Mouse (Mus musculus): ENCODE results near the gene Tfap4.
"Not testable (repeated sequence)": the region's sequence is repeated elsewhere in the genome, so short reads cannot be mapped to it uniquely, and the experiment has no call there.

Tfap4 gene

DNA sequence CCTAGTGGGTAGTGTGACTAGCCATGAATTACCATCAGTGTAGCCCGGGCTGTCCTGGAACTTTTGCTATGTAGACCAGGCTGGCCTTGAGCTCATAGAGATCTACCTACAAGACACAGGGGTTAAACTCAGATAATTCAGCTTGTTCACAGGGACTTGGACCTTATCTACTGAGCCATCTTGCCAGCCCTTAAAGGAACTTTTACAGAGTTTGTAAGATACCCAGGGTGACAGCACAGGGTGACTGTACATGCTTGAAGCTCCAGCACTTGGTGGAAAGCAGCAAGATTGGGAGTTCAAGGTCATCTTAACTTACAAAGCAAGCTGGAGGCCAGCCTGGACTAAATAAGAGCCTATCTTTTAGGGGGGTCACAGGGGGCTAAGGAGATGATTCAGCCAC is 4.1 kb downstream of the Tfap4 start:
- DNase-seq (ENCODE audit: low spot score in 2 of 2), result no peak

DNA sequence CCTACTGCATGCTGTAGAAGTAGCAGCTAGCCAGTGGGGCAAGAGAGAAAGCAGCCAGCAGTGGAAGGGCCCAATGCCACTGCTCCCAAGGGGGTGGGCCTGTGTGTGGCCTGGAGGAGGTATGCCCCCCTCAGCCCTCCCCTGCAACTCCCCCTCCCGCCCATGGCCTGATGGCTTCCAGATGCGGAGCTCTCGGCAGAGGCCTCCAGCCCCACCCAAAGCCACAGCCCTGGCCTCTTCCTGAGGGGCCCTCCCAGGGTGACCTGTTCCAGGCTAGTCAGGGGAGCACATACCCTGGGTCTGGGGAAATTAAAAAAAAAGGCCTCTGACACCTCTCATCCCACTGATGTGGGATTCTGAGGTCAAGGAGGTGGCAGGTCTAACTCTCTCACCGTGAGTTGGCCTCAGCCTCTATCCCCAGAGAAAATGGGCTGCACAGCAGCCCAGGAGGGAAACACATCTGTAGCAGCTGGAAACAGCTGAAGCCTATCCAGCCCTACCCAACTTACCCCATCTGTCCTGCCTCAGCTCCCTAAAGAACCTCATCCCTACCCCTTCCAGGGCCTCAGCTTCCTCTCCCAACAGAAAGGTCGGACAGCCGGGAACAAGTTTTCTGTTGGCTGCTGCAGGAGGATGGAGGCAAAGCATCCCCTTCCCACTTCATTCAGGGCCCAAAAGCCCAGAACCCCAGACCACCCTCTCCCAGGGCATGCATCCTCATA is 6.7 kb downstream of the Tfap4 start:
- DNase-seq (ENCODE audit: low spot score in 2 of 2), result peak; percentile 31 to 51

DNA sequence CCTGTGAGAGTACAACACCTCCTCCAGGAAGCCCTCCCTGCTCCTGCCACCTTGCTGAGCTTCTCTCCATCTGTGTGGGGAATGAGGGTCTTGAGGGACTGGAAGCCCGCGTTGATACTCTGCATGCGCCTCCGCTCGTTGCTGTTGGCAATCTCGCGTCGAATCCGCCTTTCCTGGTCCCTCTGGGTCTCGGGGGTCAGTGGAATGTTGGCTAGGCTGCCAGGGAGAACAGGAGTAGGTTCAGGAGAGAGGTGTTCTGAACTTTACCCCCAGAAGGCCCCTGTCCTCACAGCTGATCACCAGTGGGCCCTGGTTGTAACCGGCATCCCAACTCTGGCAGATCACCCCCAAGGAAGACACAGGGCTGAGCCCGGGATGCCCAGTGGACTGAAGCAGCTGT is 7.8 kb downstream of the Tfap4 start:
- DNase-seq (ENCODE audit: low spot score in 2 of 2), result no peak

DNA sequence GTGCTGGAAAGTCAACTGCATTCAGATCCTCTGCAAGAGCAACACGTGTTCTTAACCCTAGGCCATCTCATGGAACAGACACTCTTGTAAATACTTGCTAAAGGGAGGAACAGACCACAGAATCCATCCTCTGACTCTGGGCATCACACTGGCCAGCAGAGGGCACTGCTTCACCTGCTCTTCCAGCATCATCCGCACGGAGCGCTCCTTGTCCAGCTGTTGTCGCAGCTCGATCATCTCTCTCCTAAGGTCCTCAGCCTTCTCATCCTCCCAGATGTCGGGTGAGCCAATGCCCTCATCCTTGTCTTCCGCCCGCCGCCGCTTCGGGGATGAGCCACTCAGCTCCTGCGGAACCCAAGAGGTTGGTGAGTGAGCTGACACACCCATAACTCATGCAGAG is 8.6 kb downstream of the Tfap4 start:
- DNase-seq (ENCODE audit: low spot score in 2 of 2), result peak; percentile 39 to 79

DNA sequence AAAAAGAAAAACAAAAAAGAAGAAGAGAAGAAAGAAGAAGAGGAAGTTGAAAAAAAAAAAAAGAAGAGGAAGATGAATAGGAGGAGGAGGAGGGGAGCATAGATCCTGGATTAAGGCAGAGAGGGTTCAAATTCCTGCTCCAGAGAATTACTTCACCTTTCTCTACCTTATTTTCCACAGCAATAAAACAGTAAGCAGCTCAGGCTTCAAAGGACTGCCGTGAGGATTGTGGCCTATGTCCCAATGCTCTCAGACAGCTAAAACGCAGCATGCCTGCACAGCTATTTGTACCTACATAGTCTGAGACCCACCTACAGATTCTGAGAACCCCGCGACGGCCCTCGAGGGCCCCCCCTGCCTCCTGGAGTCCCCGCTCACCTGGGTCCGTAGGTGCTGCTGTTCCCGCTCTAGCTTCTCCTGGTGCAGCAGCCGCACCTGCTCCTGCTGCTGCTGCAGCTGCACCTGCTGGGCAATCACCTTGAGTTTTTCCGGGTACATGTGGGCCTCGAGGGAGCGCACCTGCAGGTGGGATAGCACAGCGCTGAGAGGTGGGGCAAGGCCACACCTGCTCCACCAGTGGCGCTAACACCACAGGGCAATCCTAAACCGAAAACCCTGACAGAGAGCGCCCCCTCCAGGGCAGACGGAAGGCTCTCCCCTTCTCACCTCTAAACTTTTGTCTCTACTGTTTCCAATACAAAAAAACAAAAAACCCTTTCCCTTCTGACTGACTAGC is 10.5 kb downstream of the Tfap4 start:
- DNase-seq (ENCODE audit: low spot score in 2 of 2), result peak in 1 of 2 experiments; percentile 38

DNA sequence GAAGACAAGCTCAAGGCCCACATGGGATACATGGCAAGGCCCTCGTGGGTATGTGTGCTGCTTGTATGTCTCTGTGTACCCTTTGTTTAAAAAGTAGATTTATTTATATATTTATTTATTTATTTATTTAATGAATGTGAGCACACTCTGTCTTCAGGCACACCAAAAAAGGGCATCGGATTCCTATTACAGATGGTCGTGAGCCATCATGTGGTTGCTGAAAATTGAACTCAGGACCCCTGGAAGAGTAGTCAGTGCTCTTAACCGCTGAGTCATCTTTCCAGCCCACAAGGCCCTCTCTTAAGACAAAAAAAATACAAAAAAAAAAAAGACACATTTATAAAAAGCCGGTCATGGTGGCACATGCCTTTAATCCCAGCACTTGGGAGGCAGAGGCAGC is 12.0 kb downstream of the Tfap4 start:
- no peak for DNase-seq (ENCODE audit: low spot score in 2 of 2)

DNA sequence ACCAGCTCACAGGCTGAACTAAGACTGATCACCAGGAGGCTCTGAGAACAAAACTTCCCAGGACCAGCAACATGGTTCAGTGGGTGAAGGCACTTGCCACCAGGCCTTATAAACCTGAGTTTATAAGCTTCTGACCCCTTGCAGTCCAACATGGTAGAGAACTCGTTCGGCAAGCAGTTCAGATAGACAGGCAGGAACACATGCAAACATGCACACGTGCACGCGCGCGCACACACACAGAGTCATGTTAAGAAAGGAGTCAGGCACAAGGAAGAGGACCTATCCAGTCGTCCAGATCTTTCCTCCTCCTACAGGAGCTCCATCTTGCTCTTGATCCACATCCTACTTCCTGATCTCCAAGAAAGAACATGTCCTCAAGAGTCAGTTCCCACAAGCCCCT is 12.8 kb downstream of the Tfap4 start:
- DNase-seq (ENCODE audit: low spot score in 2 of 2), result no peak

DNA sequence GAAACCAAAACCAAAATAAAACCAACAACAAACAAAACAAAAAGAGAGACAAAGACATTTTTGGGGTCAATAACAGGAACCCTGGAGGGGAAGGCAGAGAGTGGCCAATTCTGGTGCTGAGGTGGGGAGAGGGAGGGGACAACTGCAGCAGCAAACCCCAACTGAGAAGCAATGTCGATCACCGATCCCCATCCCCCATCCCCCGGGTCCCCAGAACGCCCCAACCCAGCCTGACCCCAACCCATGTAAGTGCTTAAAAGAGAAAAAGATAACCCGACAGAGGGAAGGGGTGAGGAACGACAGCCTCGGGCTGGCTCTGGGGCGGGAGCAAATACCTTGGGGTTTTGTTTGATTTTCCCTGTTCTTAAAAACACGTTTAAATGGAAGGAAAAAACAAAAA is 14.8 kb downstream of the Tfap4 start:
- DNase-seq (ENCODE audit: low spot score in 2 of 2), result no peak

DNA sequence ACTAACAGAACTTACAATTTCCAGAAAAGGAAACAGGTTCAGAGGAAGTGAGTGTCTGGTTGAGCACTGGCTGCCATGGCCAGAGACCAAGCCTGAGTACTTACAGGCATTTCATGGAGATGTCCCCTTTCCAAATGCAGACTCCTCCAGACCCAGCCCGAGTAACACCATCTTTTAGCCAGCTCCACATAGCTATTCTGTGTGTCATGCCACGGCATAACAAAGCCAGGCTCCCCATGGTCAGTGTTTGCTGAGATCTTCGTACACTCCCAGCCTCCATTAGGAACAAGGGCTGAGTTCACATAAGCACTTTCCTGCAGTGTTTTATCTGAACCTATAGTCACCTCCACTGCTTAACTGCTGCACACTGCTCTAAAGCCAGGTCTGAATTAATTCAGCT is 16.4 kb downstream of the Tfap4 start:
- DNase-seq (ENCODE audit: low spot score in 2 of 2), result no peak

DNA sequence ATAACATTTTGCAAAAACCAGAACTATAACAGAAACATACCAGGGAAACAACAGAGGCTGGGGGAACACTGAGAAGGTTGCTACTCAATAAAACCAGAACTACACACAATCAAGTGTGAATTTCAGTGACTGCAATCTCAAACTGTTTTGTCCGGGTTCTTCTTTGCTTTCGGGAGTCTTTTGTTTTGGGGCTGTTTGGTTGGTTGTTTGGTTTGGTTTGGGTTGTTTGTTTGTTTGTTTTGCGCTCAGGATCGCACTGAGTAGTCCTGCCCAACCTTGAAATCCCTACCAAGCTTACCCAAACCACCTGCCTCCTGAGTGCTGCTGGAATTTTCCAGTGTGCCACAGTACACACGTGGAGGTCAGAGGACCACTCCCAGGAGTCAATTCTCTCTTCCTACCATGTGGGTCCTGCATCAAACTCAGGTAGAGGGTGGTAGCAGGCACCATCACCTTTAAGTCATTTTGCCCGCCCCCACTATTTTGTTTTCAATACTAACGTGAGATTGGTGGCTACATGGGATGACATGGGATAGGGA is 17.3 kb downstream of the Tfap4 start:
- no peak for DNase-seq (ENCODE audit: low spot score in 2 of 2)

DNA sequence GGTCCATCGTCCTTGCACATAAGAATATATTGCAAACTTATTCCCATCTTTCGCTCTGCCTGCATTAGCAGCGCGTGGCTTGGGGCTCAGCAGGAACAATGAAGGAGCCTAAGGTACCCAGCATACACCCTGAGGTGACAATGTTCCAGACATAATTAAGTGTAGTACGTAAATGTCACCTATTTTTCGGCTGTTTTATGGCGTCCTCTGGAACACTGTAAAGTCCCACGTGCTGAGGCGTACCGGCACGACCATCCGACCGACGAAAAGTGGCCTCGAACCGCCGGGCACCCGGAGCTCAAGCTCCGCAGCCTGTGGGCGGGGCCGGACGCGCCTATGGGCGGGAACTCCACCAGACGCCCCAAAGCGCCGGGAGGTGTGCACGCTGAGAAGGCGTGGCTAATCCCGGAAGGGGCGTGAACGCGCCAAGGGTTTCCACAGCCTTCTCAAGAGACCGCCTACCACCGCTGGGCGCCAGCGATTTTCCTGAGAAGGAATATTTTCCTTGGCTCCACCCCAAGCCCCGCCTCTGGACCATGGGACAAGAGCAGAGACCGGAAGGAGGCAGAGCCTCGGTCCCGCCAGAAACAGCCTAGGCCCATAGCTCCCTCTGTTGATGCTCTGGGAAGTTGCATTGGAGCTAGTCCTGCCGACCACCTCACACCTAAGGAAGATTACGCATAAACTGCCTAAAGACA is 18.0 kb downstream of the Tfap4 start, which contains the start of gene Srl:
Gene Srl (minus strand): TSS at position 316 of the 698 bp plus-strand sequence.
- peak; percentile 93 to 97 for DNase-seq (ENCODE audit: low spot score in 2 of 2)

DNA sequence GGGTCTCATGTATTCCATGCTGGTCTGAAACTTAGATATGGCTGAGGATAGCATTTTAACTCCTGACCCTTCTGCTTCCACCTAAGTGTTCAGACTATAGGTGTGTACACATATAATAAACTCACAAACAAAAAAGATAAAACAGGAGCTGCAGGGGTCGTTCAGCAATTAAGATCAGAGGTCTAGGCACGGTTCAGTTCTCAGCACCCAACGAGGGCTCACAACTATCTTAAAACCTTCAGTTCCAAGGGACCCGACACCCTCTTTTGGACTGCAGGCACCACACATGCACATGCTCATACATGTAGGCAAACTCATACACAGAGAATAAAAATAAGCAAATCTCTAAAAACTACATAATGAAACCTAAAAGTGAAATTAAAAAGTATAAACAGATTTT is 18.6 kb downstream of the Tfap4 start:
- DNase-seq (ENCODE audit: low spot score in 2 of 2), result no peak

DNA sequence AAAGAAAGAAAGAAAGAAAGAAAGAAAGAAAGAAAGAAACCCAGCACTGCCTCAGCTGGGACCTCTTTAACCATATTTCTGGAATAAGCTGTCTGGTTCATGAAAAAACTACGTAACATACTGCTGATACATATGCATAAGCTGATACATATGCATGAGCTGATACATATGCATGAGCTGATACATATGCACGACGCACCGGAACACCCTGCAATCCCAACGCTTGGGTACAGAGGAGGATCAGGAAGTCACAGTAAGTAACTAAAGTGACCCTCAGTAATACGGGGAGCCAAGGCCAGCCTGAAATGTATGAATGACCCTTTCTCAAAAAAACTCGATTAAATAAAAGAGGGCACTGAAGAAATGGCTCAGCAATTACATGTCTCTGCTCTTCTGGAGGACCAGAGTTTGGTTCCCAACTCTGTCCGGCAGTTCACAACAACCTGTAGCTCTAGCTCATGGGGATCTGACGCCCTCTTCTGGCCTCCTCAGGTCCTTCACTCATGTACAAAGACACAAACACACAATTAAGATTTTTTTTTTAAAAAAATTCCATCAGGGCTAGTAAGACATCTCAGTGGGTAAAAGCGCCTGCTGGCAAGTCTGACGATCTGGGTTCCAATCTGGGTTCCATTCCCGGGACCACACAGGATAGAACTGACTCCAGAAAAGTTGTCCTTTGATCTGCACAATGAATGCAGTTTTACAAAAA is 19.4 kb downstream of the Tfap4 start:
- DNase-seq (ENCODE audit: low spot score in 2 of 2), result no peak

DNA sequence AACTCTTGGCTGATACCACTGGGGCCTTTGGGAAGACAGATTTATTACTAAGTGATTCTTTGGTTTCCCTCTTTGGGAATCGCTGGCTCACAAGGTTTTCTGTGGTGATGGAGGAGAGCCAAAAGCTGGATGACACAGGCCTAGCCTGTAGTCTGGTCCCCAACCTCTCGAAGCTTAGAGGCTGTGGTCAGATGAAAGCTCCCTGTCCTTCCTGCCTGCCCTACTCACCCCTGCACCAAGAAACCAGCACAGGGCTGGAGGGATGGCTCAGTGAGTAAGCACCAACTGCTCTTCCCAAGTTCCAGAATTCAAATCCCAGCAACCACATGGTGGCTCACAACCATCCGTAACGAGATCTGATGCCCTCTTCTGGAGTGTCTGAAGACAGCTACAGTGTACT is 20.1 kb downstream of the Tfap4 start:
- DNase-seq (ENCODE audit: low spot score in 2 of 2), result no peak

DNA sequence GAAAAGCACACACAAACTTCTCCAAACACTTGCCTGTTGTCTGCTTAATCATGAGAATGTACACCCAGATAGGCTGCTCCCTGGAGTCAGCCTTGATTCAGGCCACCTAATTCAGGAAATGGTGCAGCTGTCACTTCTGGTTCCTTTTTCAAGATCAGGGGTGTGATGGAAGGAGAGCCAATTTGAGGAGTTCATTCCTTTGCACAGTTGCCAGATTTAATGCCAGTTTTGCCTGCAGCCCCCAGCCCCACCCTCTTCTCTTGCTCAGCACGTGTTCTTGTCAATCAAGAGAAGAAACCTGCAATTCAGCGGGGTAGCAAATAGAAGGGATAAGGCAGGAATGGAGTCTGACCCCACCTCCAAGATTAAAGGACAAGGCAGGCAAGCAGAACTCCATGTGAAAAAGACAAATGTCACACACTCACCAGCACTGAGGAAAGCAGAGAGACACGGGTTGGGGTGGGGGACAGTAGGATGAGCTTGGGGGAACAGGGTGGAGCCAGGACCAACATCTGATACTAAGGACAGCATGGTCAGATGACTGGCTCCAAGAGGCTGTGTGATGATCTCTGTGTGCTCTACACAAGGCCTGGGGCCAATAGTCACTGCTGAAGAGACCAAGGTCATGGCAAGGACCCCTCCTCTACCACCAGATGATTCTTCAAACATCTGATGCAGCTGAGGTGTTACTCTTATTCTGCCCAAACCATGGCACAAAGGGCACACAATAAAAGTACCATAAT is 21.9 kb downstream of the Tfap4 start:
- no peak for DNase-seq (ENCODE audit: low spot score in 2 of 2)

DNA sequence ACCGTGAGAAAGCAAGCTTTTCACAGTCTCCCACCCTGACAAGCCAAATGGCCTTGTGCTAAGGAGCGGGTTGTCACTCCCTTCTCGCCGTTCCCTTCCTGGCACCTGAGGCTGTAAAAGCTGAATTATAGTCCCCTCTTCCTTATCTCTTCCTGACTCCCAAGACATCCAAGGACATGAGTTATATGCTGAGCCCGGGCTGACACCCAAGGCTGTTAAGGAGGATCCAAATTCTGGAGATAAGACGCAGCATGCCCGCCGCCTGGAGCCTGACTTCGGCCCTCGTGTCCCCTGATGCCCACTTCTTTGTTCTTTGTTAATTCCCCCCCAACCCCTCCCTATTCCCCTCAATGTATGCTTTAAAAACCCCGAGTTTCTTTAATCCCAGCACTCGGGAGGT is 32.3 kb downstream of the Tfap4 start:
- DNase-seq (ENCODE audit: low spot score in 2 of 2), result not testable (repeated sequence)

DNA sequence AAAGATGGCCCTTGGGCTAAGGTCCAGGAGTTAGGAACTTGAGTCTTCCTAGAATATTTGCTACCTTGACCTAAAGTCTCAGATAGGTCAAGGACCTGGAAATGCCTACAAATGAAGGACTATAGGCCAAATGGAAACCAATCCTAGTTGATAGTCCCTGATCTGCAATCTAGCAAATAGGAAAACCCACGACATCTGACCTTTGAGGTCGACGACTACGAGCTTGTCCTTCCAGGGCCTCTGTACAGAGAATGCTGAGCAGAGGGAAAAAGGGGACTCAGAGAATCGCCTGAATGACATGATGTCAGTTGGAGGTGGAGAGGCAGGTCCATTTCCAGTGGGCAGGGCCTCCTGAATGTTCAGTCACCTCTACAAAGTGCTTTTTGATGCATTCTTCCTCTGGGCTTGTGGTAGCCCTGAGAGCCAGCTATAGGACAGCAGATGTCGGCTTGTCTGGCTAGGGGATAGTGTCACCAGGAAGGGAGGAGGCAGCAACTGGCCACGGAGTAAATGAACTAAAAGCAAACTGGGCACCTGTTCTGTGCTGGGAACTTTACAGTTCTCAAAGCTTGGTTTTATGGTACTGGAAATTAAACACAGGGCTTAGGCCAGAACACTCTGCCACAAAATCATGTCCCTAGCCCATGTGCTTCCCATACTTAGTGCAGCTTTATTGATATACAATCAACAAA is 36.2 kb downstream of the Tfap4 start:
- DNase-seq (ENCODE audit: low spot score in 2 of 2), result no peak

DNA sequence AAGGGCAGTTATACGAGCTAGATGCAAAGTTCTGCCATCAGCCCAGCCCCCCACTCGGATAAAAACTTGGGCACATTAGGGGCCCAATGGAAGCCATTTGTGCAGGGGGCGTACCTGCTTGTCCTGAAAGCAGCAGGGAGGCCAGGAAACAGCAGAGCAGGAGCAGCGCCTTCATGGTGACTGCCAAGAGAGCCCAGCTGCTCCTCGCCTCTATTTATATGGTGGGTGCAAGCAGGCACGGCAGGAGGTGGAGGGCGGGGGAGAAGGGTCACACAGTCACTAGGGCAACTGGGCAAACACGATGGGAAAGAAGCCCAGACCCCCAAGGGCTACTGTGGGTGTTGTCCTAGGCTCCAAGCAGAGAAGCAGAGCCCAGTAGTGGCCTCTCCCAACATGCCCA is 36.8 kb downstream of the Tfap4 start:
- DNase-seq (ENCODE audit: low spot score in 2 of 2), result no peak

DNA sequence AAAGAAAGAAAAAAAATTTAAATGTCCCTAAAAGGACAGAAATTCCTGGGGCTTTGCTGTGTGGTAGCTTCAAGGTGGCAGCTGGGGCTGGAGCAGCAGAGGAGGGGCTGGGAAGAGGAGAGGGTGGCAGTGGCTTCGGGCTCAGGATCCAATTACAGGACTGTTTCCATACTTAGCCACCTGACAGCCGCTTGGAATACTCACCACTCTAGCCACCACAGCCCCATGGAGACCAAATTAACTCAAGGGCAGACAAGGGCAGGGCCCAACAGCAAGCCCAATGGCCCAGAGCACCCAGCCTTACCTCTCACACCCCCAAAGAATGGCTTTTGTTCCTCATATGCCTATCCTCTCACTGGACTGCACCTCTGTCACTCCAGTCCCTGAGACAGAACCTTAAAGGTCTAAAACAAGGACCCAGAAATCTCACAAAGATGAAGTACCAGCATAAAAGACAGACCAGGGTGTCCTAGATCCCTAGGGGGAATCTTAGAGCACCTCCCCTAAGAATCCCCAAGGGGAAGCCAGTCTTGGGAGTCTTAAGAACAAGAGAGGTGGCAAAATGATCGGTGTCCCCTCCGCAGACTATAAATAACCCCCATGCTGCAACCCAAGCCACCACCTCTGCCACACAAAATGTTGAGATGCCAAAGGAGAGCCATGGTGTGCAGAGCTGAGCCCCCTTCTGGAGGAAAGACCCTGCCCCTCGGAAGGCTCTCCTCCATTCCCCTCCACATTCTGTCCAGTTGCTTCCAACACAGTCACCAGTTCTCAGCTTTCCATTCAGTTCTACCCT is 37.7 kb downstream of the Tfap4 start:
- no peak for DNase-seq (ENCODE audit: low spot score in 2 of 2)

Data from spleen, postnatal 10 days (tissue).